Mouse (Mus musculus) thymus, postnatal 25 days (tissue): ENCODE results near the gene AI661453.

ENCODE experiments used
- DNase-seq: peaks from one replicate; pipeline ENCODE4 v3.0.0; 2022

The AI661453 gene

GRCm38 (mm10) chr17:47504228-47504627 lies 67.8 kb downstream of the AI661453 start:
- no peak for DNase-seq

- DNase-seq: peak; percentile 91
Measured at GRCm38 (mm10) chr17:47504941-47505346, 68.5 kb downstream of the AI661453 start, which contains the start of gene Ccnd3. TSS of gene Ccnd3 (plus strand) at chr17:47505051.

DNA sequence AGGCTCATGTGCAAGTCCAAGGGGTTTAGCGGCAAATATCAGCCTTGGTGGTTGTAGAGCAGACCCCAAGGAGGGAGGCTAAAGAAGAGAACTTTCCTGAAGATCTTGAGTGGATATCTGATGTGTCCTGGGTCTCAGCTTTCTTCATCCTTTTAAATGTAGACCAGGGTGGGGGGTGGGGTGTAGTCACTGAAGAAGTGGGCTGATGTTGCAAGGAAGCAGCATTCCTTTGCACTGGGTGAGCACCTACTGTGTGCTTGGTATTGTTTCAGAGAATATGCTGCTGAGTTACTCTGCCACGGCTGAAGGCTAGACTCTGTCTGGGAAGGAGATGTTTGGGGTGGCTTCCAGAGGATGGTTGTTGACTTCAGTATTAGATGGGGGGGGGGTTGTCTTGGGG lies 69.2 kb downstream of the AI661453 start:
- DNase-seq: peak; percentile 33

- DNase-seq: peak; percentile 47
Measured at GRCm38 (mm10) chr17:47506042-47506441, 69.6 kb downstream of the AI661453 start.

DNA sequence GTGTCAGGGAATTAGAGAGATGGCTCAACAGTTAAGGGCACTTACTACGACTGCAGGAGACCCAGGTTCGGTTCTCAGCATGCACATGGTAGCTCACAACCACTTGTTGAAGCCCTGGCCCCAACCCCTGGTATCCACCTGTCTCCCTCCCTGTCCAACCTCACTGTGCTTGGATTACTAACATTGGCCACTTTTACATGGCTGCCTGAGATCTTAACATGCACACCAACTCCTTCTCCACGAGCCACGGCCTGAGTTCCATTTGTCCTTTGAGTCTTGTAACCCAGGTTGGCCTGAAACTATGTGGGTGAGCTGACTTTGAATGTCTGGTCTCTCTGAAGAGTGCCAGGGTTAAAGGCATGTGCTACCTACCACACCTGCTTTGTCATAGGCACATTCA lies 70.3 kb downstream of the AI661453 start:
- DNase-seq: peak; percentile 39

GRCm38 (mm10) chr17:47507523-47507922 lies 71.1 kb downstream of the AI661453 start:
- DNase-seq: no peak

GRCm38 (mm10) chr17:47508012-47508608 lies 71.7 kb downstream of the AI661453 start:
- peak; percentile 97 for DNase-seq

DNA sequence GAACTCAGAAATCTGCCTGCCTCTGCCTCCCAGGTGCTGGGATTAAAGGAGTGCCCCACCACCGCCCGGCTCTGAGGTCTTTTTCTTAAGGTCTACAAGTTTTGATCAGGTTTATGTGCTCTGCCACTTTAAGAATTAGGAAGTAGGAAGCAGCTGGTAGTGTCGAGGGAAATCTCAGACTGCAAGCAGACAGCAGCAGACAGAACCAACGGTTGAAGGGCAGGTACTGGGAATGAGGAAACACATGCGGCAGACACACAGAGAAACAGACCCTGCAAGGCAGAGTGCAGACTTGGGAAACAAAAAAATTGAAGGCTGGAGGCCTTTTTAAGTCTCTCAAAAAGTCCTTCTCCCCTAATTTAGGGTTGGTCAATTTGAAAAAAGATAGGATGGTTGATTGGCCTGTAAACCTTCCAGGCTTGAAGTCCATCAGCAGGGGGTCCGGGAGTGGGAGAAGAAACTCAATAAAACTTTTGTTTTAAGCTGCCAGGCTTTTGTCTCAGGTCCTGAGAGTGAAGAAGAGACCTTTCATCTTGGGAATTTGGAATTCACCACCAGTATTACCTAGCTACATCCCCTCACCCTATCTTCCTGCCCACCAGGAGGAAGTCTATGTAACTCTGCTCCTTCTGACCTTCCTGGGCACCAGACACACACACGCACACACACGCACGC lies 72.8 kb downstream of the AI661453 start:
- DNase-seq: peak; percentile 35

- DNase-seq: peak; percentile 100
Measured at GRCm38 (mm10) chr17:47511111-47512020, 75.0 kb downstream of the AI661453 start.

DNA sequence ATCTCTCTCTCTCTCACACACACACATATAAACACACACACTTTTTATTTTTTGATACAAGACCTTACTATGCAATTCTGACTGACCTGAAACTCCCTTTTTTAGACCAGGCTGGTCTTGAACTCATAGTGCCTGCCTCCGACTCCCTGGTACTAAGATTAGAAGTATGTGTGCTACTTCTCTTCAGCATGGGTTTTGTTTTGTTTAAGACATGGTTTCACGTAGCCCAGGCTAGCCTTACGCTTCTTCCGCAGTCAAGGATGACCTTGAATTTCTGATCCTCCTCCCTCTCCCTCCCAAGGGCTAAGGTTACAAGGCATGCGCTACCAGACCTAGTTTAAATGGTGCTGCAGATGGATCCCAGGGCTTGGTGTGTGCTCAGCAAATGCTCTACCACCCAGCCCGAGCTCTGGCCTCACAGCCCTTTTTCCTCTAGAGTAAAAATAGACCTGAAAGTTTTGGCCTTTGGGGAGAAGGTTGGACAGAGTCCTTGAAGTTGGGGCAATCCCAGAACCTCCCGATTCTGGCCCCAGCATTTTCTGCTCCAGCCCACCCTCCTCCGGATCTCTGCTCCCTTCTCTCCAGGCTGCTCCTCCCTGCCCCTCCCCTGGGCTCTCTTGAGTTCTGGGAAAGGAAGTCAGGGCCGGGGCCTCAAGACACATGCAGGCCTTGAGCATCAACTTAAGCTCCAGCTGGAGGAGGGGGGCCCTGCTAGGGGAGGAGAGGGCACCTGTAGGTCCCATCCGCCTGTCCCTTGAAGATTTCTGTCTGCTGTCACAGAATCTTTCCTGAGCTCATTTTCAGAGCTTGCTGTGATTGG lies 76.8 kb downstream of the AI661453 start:
- peak; percentile 80 for DNase-seq

GRCm38 (mm10) chr17:47515180-47515844 lies 78.9 kb downstream of the AI661453 start:
- no peak for DNase-seq

- DNase-seq: peak; percentile 53
Measured at GRCm38 (mm10) chr17:47516232-47516631, 79.8 kb downstream of the AI661453 start.

DNA sequence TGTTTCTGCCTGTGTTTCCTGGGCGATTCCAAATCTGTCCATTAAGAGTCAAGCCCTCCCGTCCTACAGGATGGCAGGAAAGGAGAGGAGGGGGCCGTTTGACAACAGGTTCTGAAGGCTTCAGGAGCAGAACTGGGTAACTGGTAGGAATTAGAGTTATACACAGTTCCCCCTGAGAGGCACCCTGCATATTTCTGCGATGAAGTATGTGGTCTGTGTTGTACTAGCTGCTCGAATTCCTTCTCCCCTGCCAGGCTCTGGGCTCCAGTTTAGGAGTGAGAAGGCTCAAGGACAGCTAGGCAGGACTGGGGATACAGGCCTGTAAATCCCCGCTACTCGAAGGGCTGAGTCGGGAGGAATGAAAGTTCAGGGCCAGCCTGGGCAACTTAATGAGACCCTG lies 81.8 kb downstream of the AI661453 start:
- peak; percentile 13 for DNase-seq
